Mouse (Mus musculus) CH12.LX (cell line): ENCODE measurements around the gene Tmem176b.

ENCODE experiments used
- CTCF ChIP-seq, 2 experiments: IDR thresholded peaks in 1 of 2; conservative IDR thresholded peaks in 1 of 2; 2 replicates each; pipeline ENCODE4 v1.5.1; 2011 to 2012; ENCODE audit warnings: low read depth in 2 of 2, low read length in 2 of 2, improper control_type of control experiment in 1 of 2, inconsistent platforms in 1 of 2, mild to moderate bottlenecking in 1 of 2, moderate library complexity in 1 of 2
- E2F4 ChIP-seq: IDR thresholded peaks from 2 replicates; pipeline ENCODE4 v1.6.1; 2011; ENCODE audit warnings: low read depth, low read length, improper control_type of control experiment; ENCODE audit not compliant: insufficient replicate concordance
- EP300 ChIP-seq: IDR thresholded peaks from 2 replicates; pipeline ENCODE4 v1.6.1; 2011; ENCODE audit warnings: low read length, improper control_type of control experiment
- MYC ChIP-seq: IDR thresholded peaks from 2 replicates; pipeline ENCODE4 v1.6.1; 2011; ENCODE audit warnings: low read depth, mild to moderate bottlenecking, improper control_type of control experiment, low read length
- POLR2A ChIP-seq: IDR thresholded peaks from 2 replicates; pipeline ENCODE4 v1.6.1; 2011; ENCODE audit warnings: low read depth, mild to moderate bottlenecking, improper control_type of control experiment, low read length
- SIN3A ChIP-seq: IDR thresholded peaks from 2 replicates; pipeline ENCODE4 v1.6.1; 2012; ENCODE audit warnings: low read length, improper control_type of control experiment, inconsistent platforms
- USF1 ChIP-seq: IDR thresholded peaks from 2 replicates; pipeline ENCODE4 v1.6.1; 2014; ENCODE audit warnings: low read depth, mild to moderate bottlenecking, inconsistent platforms, low read length, improper control_type of control experiment
- USF2 ChIP-seq: conservative IDR thresholded peaks from 2 replicates; pipeline ENCODE4 v1.6.1; 2011; ENCODE audit warnings: low read depth, low read length, improper control_type of control experiment

- no peak for TF ChIP-seq SIN3A
- no peak for TF ChIP-seq POLR2A
- no peak for TF ChIP-seq CTCF (conservative IDR thresholded peaks at IDR 0.05 in 1 of 2, IDR thresholded peaks at IDR 0.05 in 1 of 2; ENCODE audit: low read depth in 2 of 2, low read length in 2 of 2)
- no peak for TF ChIP-seq MYC
- no peak for TF ChIP-seq USF2
- TF ChIP-seq E2F4: no peak
- TF ChIP-seq USF1: no peak
- TF ChIP-seq EP300: no peak
These were observed 25.9 kb upstream of the Tmem176b start for GRCm38 (mm10) chr6:48867158-48867557.
